Mouse (Mus musculus): ENCODE measurements around the gene Ccdc51.

Ccdc51 gene

DNA sequence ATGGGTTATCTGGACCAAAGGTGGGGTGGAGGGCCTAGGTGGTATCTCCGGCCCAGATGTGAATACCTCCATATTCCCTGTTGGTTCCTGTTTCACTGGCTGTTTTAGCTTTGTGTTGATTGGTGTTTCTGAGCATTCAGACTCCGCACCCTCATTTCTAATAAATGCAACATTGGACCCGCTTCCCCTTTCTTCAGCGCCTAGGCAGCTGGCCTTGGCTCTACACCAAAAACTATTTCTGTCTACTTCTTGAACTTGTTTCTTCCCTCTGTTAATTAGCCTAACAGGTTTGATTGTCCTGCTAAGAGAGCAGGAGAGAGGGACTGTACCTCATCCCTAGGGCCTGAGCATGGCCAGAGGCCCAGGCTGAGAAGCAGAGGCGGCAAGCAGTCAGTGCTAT, 24.8 kb upstream of the Ccdc51 start:
- DNase-seq (ENCODE audit: low spot score), result no peak

GRCm38 (mm10) chr9:109058006-109058765, 24.1 kb upstream of the Ccdc51 start:
- DNase-seq (ENCODE audit: low spot score), result no peak

GRCm38 (mm10) chr9:109059136-109059903, 23.0 kb upstream of the Ccdc51 start, which contains the start of gene Trex1:
Gene Trex1 (minus strand): TSS chr9:109059734.
- DNase-seq (ENCODE audit: low spot score), result peak; percentile 86

DNA sequence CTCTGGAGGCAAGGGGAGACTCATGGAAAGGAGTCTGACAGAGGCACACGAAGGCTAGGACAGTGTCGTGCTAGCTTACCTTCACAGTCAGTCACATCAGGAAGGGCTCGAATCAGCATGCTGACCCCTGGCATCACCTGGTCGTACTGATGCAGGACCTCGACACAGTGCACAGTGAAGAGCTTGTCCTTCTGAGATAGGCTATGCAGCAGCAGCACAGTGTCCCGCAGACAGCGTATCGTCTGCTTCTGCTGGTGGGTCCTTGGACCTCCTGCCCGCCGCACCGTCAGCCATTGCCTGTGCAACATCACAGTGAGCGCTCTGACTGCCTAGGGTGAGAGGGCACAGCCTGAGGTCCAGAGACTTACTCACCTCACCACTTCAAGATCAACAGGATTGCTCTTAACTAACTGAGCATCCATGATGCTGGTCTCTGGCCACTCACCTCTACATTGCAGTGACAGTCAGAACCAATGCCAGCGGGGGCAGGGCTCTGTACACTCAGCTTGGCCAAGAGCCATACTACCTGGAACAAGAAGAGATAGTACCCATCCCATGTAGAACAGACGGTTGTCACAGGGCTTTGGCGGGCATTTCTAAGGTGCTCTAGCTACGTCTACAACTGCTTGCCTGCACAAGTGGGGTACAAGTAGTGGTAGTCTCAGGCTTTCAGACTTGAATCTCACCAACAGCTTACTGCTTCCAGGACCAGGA, 22.0 kb upstream of the Ccdc51 start:
- no peak for DNase-seq (ENCODE audit: low spot score)

- DNase-seq (ENCODE audit: low spot score), result no peak
These were observed 21.4 kb upstream of the Ccdc51 start for GRCm38 (mm10) chr9:109060898-109061295.

DNA sequence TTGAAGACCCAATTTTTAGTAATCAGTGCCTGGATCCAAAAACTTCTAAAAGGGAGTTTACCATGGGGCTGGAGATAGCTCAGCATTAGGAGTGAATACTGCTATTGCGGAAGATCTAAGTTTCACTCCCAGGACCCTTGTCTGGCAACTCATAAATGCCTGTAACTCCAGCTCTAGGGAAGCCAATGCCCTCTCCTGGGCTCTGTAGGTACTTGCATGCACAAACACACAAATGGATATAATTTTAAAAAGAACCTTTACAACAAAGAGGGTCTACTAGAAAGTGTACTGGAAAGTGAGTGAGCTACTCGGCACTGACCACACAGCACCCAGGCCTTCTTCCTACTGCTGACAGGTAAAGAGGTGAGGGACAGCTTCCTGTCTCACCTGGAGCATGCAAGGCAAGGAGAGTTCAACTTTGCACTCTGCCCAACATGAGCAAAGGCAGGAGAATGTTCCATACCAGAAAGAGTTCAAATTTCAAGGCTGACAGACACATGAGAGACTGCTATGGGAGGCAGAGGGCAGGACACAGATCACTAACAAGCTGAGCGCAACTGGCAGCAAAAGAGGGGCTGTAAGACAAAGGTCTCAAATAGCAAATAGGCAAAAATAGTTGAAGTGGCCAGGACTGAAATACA, 14.1 kb upstream of the Ccdc51 start:
- DNase-seq (ENCODE audit: low spot score), result no peak

- peak; percentile 90 for DNase-seq (ENCODE audit: low spot score)
These were observed 8.4 kb upstream of the Ccdc51 start, which contains the start of gene Atrip for GRCm38 (mm10) chr9:109073661-109074573. Gene Atrip (minus strand): TSS chr9:109074124.

GRCm38 (mm10) chr9:109080516-109080915, 1.8 kb upstream of the Ccdc51 start:
- DNase-seq (ENCODE audit: low spot score), result no peak

DNA sequence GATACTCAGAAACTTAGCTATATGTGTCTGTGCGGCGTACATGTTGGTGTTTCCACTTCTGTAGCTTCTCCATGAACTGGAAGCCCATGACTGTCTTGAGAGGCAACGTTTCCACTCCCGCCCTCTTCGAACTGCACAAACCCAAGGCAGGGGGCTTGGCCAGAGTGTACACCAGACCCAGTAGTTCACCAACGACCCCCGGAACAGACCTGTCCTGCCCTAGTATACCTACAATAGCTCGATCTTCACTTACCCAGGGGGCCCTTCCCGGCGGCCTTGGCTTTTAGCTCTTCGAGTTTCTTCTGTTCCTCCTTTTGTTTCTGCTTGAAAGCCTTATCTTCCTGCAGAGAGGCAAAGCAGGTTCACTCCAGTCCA, 557 bp upstream of the Ccdc51 start:
- DNase-seq (ENCODE audit: low spot score), result no peak

DNA sequence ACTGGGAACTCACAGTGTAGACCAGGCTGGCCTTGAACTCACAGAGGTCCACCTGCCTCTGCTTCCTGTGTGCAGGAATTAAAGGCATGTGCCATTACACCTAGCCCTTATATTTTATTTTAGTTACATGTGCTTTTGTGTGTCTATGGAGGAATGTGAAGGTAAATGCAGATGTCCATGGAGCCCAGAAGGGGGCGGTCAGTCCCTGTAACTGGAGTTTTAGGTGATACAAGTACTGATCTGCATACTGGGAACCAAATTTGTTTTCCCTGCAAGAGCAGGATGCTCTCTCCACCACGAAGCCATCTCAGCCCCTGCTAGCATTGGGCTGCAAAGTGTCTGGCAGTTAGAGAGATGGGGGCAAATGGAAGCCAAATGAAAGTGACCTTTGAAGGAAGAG, 2.6 kb downstream of the Ccdc51 start:
- DNase-seq (ENCODE audit: low spot score), result no peak

- DNase-seq (ENCODE audit: low spot score), result peak; percentile 30
These were observed 5.7 kb downstream of the Ccdc51 start for GRCm38 (mm10) chr9:109087987-109088386.

GRCm38 (mm10) chr9:109090446-109090845, 8.2 kb downstream of the Ccdc51 start:
- no peak for DNase-seq (ENCODE audit: low spot score)

DNA sequence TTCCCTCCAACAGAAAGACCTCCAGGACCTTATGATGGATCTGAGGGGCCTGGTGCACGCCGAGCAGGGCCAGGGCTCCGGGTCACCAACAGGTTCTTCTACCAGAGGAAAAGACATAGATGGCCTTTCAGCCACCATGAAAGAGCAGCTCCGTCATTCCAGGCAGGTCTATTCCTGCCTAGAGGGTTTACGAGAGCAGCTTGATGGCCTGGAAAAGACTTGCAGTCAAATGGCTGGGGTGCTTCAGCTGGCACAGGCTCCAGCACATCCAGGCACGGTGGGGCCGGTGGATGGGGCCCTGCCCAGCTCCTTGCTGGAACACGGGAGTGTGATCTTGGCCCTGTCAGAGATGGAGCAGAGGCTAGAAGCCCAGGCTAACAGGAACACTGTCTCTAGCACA, 9.5 kb downstream of the Ccdc51 start:
- DNase-seq (ENCODE audit: low spot score), result no peak

GRCm38 (mm10) chr9:109092799-109093198, 10.5 kb downstream of the Ccdc51 start:
- no peak for DNase-seq (ENCODE audit: low spot score)

GRCm38 (mm10) chr9:109093786-109094552, 11.7 kb downstream of the Ccdc51 start:
- no peak for DNase-seq (ENCODE audit: low spot score)

GRCm38 (mm10) chr9:109094553-109095136, 12.4 kb downstream of the Ccdc51 start:
- no peak for DNase-seq (ENCODE audit: low spot score)

DNA sequence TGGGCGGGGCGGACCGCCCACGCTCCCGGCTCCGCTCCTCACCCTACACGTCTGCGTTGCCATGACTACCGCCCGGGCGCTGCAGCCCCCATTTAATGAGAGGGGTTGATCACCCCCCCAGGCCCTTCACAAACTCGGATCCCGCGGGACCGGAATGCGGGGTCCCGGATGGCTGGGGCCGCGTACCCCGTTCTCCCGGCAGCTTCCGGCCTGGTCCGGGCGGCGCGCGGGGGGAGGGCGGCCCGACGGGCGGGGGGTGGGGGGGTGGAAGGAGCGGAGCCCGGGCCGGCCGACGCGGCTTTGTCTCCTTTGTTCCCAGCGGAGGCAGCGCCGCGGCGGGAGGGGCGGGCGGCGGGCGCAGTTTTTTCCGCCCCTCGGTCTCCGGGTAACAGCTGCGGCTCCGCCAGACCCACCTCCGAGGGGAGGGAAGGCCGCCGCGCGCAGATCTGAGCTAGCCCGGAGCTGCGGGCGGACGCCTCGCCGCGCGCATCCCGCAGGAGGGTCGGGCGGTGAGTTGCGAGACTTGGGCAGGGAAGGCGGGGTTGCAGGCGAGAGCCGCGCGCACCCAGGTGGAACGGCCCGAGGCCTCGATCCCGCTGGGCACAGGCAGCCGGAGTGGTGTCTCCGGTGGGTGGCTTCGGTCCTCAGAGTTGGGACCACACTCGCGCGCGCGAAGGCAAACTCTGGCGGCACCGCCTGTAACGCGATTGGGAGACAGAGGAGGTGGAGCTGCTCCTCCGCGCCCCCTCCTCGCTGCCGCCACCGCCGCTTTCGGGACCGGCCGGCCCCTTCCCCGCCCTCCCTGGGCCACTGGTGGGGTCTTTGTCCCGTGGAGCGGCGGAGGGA, 13.1 kb downstream of the Ccdc51 start, which contains the start of gene Plxnb1:
Plxnb1 (plus strand) TSS at position 253 of the 846 bp plus-strand sequence.
- peak; percentile 80 for DNase-seq (ENCODE audit: low spot score)

DNA sequence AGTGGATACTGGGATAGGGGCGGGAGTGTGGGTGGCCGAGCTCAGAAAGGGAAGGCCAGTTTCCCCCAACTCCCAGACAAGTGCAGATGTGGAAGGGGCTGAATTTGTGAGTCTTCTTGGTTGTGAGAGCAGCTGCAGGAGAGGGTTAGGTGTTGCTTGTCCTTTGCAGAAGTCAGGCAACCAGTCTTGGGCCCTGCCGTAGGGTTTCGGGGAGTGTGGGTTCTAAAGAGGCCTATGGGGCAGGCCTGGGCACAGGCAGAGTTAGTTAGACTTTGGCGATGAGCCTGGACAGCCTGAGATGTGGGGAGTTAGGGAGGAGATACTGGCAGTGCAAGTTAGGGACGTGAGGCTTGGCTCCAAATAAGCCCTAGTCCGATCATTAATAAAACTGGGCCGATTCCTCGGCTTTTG, 14.0 kb downstream of the Ccdc51 start:
- no peak for DNase-seq (ENCODE audit: low spot score)

DNA sequence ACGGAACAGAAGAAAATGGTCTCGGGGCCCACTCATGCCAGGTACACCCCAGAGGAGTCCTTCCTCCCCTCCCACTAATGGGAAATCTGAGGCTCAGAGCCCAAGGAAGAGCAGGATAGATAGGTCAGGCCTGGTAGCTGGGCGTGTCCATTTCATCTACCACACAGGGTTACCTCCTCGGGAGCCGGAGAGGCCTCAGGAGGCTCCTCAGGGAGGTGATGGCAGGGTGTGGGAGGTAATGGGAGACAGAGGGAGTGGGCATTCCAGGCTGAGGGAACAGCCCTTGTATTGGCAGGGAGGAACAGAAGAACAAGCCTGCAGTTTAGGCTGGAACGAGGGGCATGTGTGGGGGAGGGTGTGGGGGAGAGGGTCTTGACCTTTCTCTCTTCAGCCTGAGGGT, 14.6 kb downstream of the Ccdc51 start:
- no peak for DNase-seq (ENCODE audit: low spot score)
